Mouse (Mus musculus): ENCODE data around the gene Pphln1.

- TF ChIP-seq CTCF (IDR thresholded peaks at IDR 0.05; ENCODE audit: low read depth) (no peak), EP300 (IDR thresholded peaks at IDR 0.05; ENCODE audit: low read depth) (no peak)
Measured at GRCm38 (mm10) chr15:93459422-93459821, 61.3 kb downstream of the Pphln1 start.

Measured in heart, postnatal 0 days (tissue).